ENCODE assay signal across 8 mouse cellular contexts in genomic region chr5:52910159-52910591, GRCm38 (mm10).
DNase-seq lines count a peak whose midpoint lies in the region; ATAC-seq lines count a peak whose summit lies in the region.

No protein-coding gene starts in this region.

- no peaks in the 10 kb centered on the region for H3K4me1 ChIP-seq in kidney, embryonic 16.5 days (ENCODE audit: insufficient read depth, low read length)
- peaks cover 10% of the 10 kb centered on the region; the same call in 1 of the 2 replicates for H3K4me1 ChIP-seq in heart, embryonic 10.5 days
- H3K4me1 ChIP-seq in midbrain, embryonic 16.5 days (ENCODE audit: control insufficient read depth, insufficient read depth, low read length), result 0 out of 2 replicates have a peak, but pooled peaks cover 3% of the 10 kb centered on the region

- no peak overlapping the region for H3K27ac ChIP-seq in kidney, embryonic 16.5 days (ENCODE audit: low read length)
- H3K27ac ChIP-seq in heart, embryonic 10.5 days, result peak overlapping the region; percentile 72
- no peak overlapping the region for H3K27ac ChIP-seq in midbrain, embryonic 16.5 days (ENCODE audit: low read length)

- DNase-seq in kidney, postnatal 14 days, result no peak
- peak; percentile 94 for DNase-seq in ZHBTc4 (ENCODE audit: low read depth, low spot score)
- peak; percentile 84 for DNase-seq in heart, embryonic 10.5 days (ENCODE audit: low spot score)
- DNase-seq in liver, result peak; percentile 53
- peak; percentile 55 to 57 for DNase-seq in urinary bladder, postnatal 36 days (ENCODE audit: low spot score in 2 of 2)
- no peak for DNase-seq in layer of hippocampus, adult 9-10 months (ENCODE audit: low spot score)

- 37% methylated on average over 12 of the region's 12 CpGs for WGBS in kidney, embryonic 16.5 days
- 18% methylated on average over 12 of the region's 12 CpGs for WGBS in heart, embryonic 10.5 days
- 34% methylated on average over 12 of the region's 12 CpGs for WGBS in midbrain, embryonic 16.5 days

- H3K36me3 ChIP-seq in kidney, embryonic 16.5 days (ENCODE audit: insufficient read depth, low read length), result no peaks in the 10 kb centered on the region
- no peaks in the 10 kb centered on the region for H3K36me3 ChIP-seq in heart, embryonic 10.5 days
- H3K36me3 ChIP-seq in midbrain, embryonic 16.5 days (ENCODE audit: control insufficient read depth, insufficient read depth, low read length), result no peaks in the 10 kb centered on the region

- H3K27me3 ChIP-seq in kidney, embryonic 16.5 days (ENCODE audit: insufficient read depth, low read length), result no peaks in the 10 kb centered on the region
- no peaks in the 10 kb centered on the region for H3K27me3 ChIP-seq in heart, embryonic 10.5 days (ENCODE audit: insufficient read depth, poor library complexity, severe bottlenecking)
- no peaks in the 10 kb centered on the region for H3K27me3 ChIP-seq in midbrain, embryonic 16.5 days (ENCODE audit: control insufficient read depth, insufficient read depth, low read depth, low read length)

- peak overlapping the region; percentile 43 for H3K4me2 ChIP-seq in kidney, embryonic 16.5 days (replicated peaks; ENCODE audit: low read depth, low read length)
- peak overlapping the region; percentile 43 for H3K4me2 ChIP-seq in midbrain, embryonic 16.5 days (ENCODE audit: low read length)

- no peak overlapping the region for H3K9ac ChIP-seq in kidney, embryonic 16.5 days (replicated peaks; ENCODE audit: low read length)
- no peak overlapping the region for H3K9ac ChIP-seq in midbrain, embryonic 16.5 days (ENCODE audit: low read depth, low read length)

- H3K4me3 ChIP-seq in kidney, embryonic 16.5 days (ENCODE audit: low read length), result peak overlapping the region; percentile 19; the same call in 1 of the 2 replicates
- peak overlapping the region; percentile 50 for H3K4me3 ChIP-seq in heart, embryonic 10.5 days
- H3K4me3 ChIP-seq in midbrain, embryonic 16.5 days (ENCODE audit: low read depth, low read length), result no peak overlapping the region

- H3K9me3 ChIP-seq in kidney, embryonic 16.5 days (ENCODE audit: low read length), result no peaks in the 10 kb centered on the region
- H3K9me3 ChIP-seq in heart, embryonic 10.5 days, result no peaks in the 10 kb centered on the region
- no peaks in the 10 kb centered on the region for H3K9me3 ChIP-seq in midbrain, embryonic 16.5 days (replicated peaks; ENCODE audit: control insufficient read depth, low read length, poor library complexity, severe bottlenecking)

- ATAC-seq in kidney, embryonic 16.5 days (ENCODE audit: low FRiP score, low TSS enrichment), result peak; percentile 56
- peak; percentile 39; the same call in 1 of the 2 replicates for ATAC-seq in midbrain, embryonic 16.5 days

Comparison
In these comparisons a context has a peak if more than half of its experiments do, and no peak if none do; other contexts are left out.
1. DNase-seq: peak in ZHBTc4 (single experiment), heart, embryonic 10.5 days (single experiment), liver (single experiment) and urinary bladder, postnatal 36 days (2 of 2); none in kidney, postnatal 14 days (single experiment) and layer of hippocampus, adult 9-10 months (single experiment).